9 mouse cellular contexts compared by ENCODE assay signal in the genomic region with DNA sequence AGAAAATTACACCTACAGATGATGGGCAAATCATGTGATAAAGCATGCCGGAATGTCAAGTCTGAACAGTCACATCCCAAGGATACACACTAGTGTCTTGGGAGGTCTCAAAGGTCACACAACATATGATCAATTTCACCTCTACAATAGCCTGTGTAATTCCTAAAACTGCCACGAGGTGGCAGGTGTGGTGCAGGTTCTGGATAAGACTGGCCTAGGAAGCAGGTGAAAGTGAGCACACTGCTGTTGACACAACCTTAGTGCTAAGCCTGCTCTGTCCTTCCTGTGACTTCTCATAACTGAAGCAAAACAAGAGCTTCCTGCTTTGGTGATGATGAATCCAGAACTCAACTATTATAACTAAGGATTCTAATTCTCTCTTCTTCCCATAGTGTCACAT.
DNase-seq lines count a peak whose midpoint lies in the region; ATAC-seq and TF ChIP-seq lines count a peak whose summit lies in the region.
"Had no signal": no experiment of that assay in that cellular context is flagged by ENCODE, and none has a peak within 500 bp of the region (broad histone marks: within the 10 kb centered on the region; RNA-seq: fewer than 3 reads in every experiment).

No protein-coding gene starts in this region.

- peak overlapping the region; percentile 77; the same call in 1 of the 2 replicates for H3K27ac ChIP-seq in gastrocnemius, adult 2 months
- no peak overlapping the region for H3K27ac ChIP-seq in limb, embryonic 13.5 days
- no peak overlapping the region for H3K27ac ChIP-seq in midbrain, postnatal 0 days (ENCODE audit: low read depth, low read length)

- intact Hi-C loops in gastrocnemius, adult 2 months (cut with DNase I): loop anchor here (2.0 to 5.0 kb wide), 2 partner anchors 78 to 145 kb away; no protein-coding TSS in a partner anchor

- 40% methylated on average over 2 of the region's 2 CpGs for WGBS in limb, embryonic 13.5 days
- WGBS in midbrain, postnatal 0 days: 47% methylated on average over 2 of the region's 2 CpGs

- H3K36me3 ChIP-seq in limb, embryonic 13.5 days: no peaks in the 10 kb centered on the region
- no peaks in the 10 kb centered on the region for H3K36me3 ChIP-seq in midbrain, postnatal 0 days (ENCODE audit: insufficient read depth, low read length)

- H3K4me1 ChIP-seq in limb, embryonic 13.5 days: peaks cover 10% of the 10 kb centered on the region; the same call in 1 of the 2 replicates
- H3K4me1 ChIP-seq in midbrain, postnatal 0 days (ENCODE audit: insufficient read depth, low read length): no peaks in the 10 kb centered on the region

- no peak overlapping the region for H3K4me2 ChIP-seq in limb, embryonic 13.5 days (replicated peaks)
- H3K4me2 ChIP-seq in midbrain, postnatal 0 days (ENCODE audit: low read depth, low read length, poor library complexity, severe bottlenecking): no peak overlapping the region

- H3K27me3 ChIP-seq in limb, embryonic 13.5 days: no peaks in the 10 kb centered on the region
- H3K27me3 ChIP-seq in midbrain, postnatal 0 days (ENCODE audit: insufficient read depth, low read length): no peaks in the 10 kb centered on the region

- peak; percentile 97 for TF ChIP-seq CTCF in gastrocnemius, adult 2 months (IDR thresholded peaks at IDR 0.05)
- peak; percentile 93 for TF ChIP-seq CTCF in midbrain, postnatal 0 days (IDR thresholded peaks at IDR 0.05)

- DNase-seq in A20 (ENCODE audit: low read depth, low spot score) (peak; percentile 78), WW6 (ENCODE audit: low read depth, low spot score) (peak; percentile 28)
- DNase-seq in cerebellum, postnatal 25 days: peak; percentile 70 to 84
- peak; percentile 71 for DNase-seq in gastrocnemius, adult 2 months
- peak; percentile 52 to 80 for DNase-seq in kidney, adult 8-10 months
- DNase-seq in midbrain, postnatal 0 days (ENCODE audit: low spot score): peak; percentile 63
- peak; percentile 81 to 92 for DNase-seq in spleen, postnatal 4 days (ENCODE audit: low spot score in 2 of 2)

- peak; percentile 59; the same call in 1 of the 2 replicates for ATAC-seq in limb, embryonic 13.5 days (ENCODE audit: low FRiP score, low read depth)
- ATAC-seq in midbrain, postnatal 0 days (ENCODE audit: low FRiP score): peak; percentile 36; the same call in 1 of the 2 replicates

- H3K9me3 ChIP-seq in limb, embryonic 13.5 days: no peaks in the 10 kb centered on the region
- no peaks in the 10 kb centered on the region for H3K9me3 ChIP-seq in midbrain, postnatal 0 days (ENCODE audit: low read length)

- no peak overlapping the region for H3K9ac ChIP-seq in limb, embryonic 13.5 days
- H3K9ac ChIP-seq in midbrain, postnatal 0 days (replicated peaks; ENCODE audit: low read length, poor library complexity, severe bottlenecking): no peak overlapping the region

- no peak overlapping the region for H3K4me3 ChIP-seq in gastrocnemius, adult 2 months
- no peak overlapping the region for H3K4me3 ChIP-seq in limb, embryonic 13.5 days
- H3K4me3 ChIP-seq in midbrain, postnatal 0 days (ENCODE audit: low read depth, low read length): no peak overlapping the region
- H3K4me3 ChIP-seq: erythroblast, embryonic 14.5 days had no signal

Comparison
In these comparisons a context has a peak if more than half of its experiments do, and no peak if none do; other contexts are left out.
1. DNase-seq: peak in every context shown above with its lines; median percentile 86 in spleen, postnatal 4 days; 78 in A20; 77 in cerebellum, postnatal 25 days; 71 in gastrocnemius, adult 2 months; 66 in kidney, adult 8-10 months; 63 in midbrain, postnatal 0 days; 28 in WW6.